Mouse (Mus musculus): Measurements from ENCODE around the gene Zfp991. TPM values are rescaled to one million over a fixed set of nuclear protein-coding genes. Genes with fewer than 3 reads are reported as not detected.

The Zfp991 gene
- polyA plus RNA-seq, 1 experiment from 2014 or later: 8.3 TPM

Other genes with a start within 250 kb of the Zfp991 start
- gene Gm21411, start 222.4 kb upstream of the Zfp991 start, polyA plus RNA-seq (2016; fragmentation: Nextera tagmentation; extraction: Ambion mirVana): not detected in 2 replicates
- gene Zfp989, start 160.1 kb upstream of the Zfp991 start, polyA plus RNA-seq (2016; fragmentation: Nextera tagmentation; extraction: Ambion mirVana): 0.06 TPM in 1 of 2 replicates, not detected in the other
- gene Rex2, start 110.2 kb upstream of the Zfp991 start, polyA plus RNA-seq (2016; fragmentation: Nextera tagmentation; extraction: Ambion mirVana): not detected in 2 replicates
- 0.16 TPM in 1 of 2 replicates, not detected in the other for gene Zfp988, start 173.6 kb downstream of the Zfp991 start, polyA plus RNA-seq (2016; fragmentation: Nextera tagmentation; extraction: Ambion mirVana)
- 0.30 TPM in 1 of 2 replicates, not detected in the other for gene Zfp978, start 229.3 kb downstream of the Zfp991 start, polyA plus RNA-seq (2016; fragmentation: Nextera tagmentation; extraction: Ambion mirVana)